ENCODE assay signal across 23 mouse cellular contexts in the genomic region with DNA sequence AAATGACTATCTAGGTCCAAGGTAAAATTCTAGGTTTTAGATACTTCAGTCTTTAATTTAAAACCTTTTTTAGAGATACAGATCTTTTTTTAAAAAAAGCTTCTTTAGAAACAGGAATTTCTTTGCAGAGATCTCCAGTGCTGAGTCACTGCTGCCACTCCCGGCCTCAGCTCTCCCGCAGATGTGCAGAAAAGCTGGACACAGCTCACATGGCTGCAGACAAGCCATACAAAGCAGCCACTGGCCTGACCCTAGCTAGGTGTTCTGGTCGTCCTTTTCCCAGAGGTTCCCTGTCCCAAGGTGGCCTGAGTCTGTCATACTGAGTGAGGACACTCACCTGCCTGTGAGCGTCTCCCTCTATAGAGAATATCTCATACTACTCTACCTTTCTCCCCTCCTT.
A peak's percentile ranks its signal among the peaks of the same experiment; 100 is the strongest.
DNase-seq lines count a peak whose midpoint lies in the region; ATAC-seq and TF ChIP-seq lines count a peak whose summit lies in the region.
"Had no signal": no experiment of that assay in that cellular context is flagged by ENCODE, and none has a peak within 500 bp of the region (broad histone marks: within the 10 kb centered on the region; RNA-seq: fewer than 3 reads in every experiment).

No protein-coding gene starts in this region.

- WGBS in intestine, postnatal 0 days, result 39% methylated on average over 4 of the region's 4 CpGs
- WGBS in forebrain, embryonic 14.5 days, result 87% methylated on average over 4 of the region's 4 CpGs

- no peak for TF ChIP-seq CTCF in left cerebral cortex, adult 2 months (IDR thresholded peaks at IDR 0.05)
- no peak for TF ChIP-seq CTCF in embryonic fibroblast, embryonic 13.5 days (IDR thresholded peaks at IDR 0.05; ENCODE audit: borderline replicate concordance, insufficient read depth, low read length)
- no peak for TF ChIP-seq CTCF in intestine, postnatal 0 days (IDR thresholded peaks at IDR 0.05; ENCODE audit: low read depth)

- no peak for ATAC-seq in intestine, postnatal 0 days
- no peak for ATAC-seq in forebrain, embryonic 14.5 days
- ATAC-seq: forebrain, embryonic 16.5 days; hindbrain, embryonic 16.5 days had no signal

- no peak for TF ChIP-seq POLR2A in embryonic fibroblast, embryonic 13.5 days (IDR thresholded peaks at IDR 0.05; ENCODE audit: low read depth, low read length)

- no peaks in the 10 kb centered on the region for H3K27me3 ChIP-seq in intestine, postnatal 0 days (replicated peaks; ENCODE audit: control insufficient read depth, insufficient read depth, low read length)
- H3K27me3 ChIP-seq in forebrain, embryonic 14.5 days (replicated peaks; ENCODE audit: control insufficient read depth, insufficient read depth, low read length), result no peaks in the 10 kb centered on the region
- H3K27me3 ChIP-seq: CH12.LX; heart, embryonic 13.5 days; hindbrain, embryonic 12.5 days had no signal

- no peak overlapping the region for H3K9ac ChIP-seq in intestine, postnatal 0 days (ENCODE audit: low read depth, low read length)
- H3K9ac ChIP-seq in forebrain, embryonic 14.5 days (ENCODE audit: low read length), result no peak overlapping the region
- H3K9ac ChIP-seq: heart, embryonic 13.5 days; hindbrain, embryonic 12.5 days had no signal

- peaks cover 35% of the 10 kb centered on the region for H3K36me3 ChIP-seq in intestine, postnatal 0 days (ENCODE audit: control insufficient read depth, insufficient read depth)
- H3K36me3 ChIP-seq in forebrain, embryonic 14.5 days (ENCODE audit: control insufficient read depth, insufficient read depth, low read length), result peaks cover 38% of the 10 kb centered on the region

- peaks cover 10% of the 10 kb centered on the region for H3K4me1 ChIP-seq in embryonic fibroblast, embryonic 13.5 days (ENCODE audit: control insufficient read depth, insufficient read depth, low read length)
- H3K4me1 ChIP-seq in intestine, postnatal 0 days (replicated peaks; ENCODE audit: control insufficient read depth, insufficient read depth, low read length), result no peaks in the 10 kb centered on the region
- H3K4me1 ChIP-seq in forebrain, embryonic 14.5 days (ENCODE audit: control insufficient read depth, insufficient read depth, low read length), result no peaks in the 10 kb centered on the region
- H3K4me1 ChIP-seq: embryonic facial prominence, embryonic 10.5 days had no signal

- intact Hi-C loops in left cerebral cortex, adult 2 months (cut with DNase I), result no loop called here
- intact Hi-C loops in left cerebral cortex, postnatal 14 days (cut with DNase I), result no loop called here

- H3K27ac ChIP-seq in left cerebral cortex, adult 2 months, result peak overlapping the region; percentile 53
- H3K27ac ChIP-seq in embryonic fibroblast, embryonic 13.5 days (ENCODE audit: insufficient read depth, low read length), result peak overlapping the region; percentile 62
- peak overlapping the region; percentile 65 for H3K27ac ChIP-seq in intestine, postnatal 0 days (ENCODE audit: low read depth, low read length)
- H3K27ac ChIP-seq in forebrain, embryonic 14.5 days (ENCODE audit: low read depth, low read length), result no peak overlapping the region
- H3K27ac ChIP-seq: embryonic facial prominence, embryonic 10.5 days; gastrocnemius, adult 2 months; heart, embryonic 13.5 days; hindbrain, embryonic 12.5 days had no signal

- DNase-seq in adrenal gland, postnatal 25 days, result peak; percentile 9
- DNase-seq in adrenal gland, postnatal 36 days, result no peak
- DNase-seq in left cerebral cortex, adult 2 months (ENCODE audit: extremely low spot score in 1 of 2, low spot score in 2 of 2), result no peak
- no peak for DNase-seq in left cerebral cortex, postnatal 14 days (ENCODE audit: low spot score in 2 of 2)
- DNase-seq in cerebellum, adult 11 months, result no peak
- DNase-seq in forebrain, embryonic 14.5 days (ENCODE audit: low spot score), result no peak
- DNase-seq: adrenal gland, postnatal 10 days; cerebellum, adult 11-12 months; cerebellum, adult 9-10 months; cerebellum, postnatal 36 days; gastrocnemius, adult 2 months; gastrocnemius, postnatal 25 days; heart, postnatal 4 days; kidney, adult 9 months had no signal

- no peaks in the 10 kb centered on the region for H3K9me3 ChIP-seq in intestine, postnatal 0 days (ENCODE audit: control insufficient read depth)
- no peaks in the 10 kb centered on the region for H3K9me3 ChIP-seq in forebrain, embryonic 14.5 days (replicated peaks; ENCODE audit: control insufficient read depth, low read length)
- H3K9me3 ChIP-seq: embryonic facial prominence, embryonic 10.5 days; heart, embryonic 13.5 days; hindbrain, embryonic 12.5 days had no signal

- H3K4me2 ChIP-seq in intestine, postnatal 0 days (replicated peaks; ENCODE audit: low read depth), result no peak overlapping the region
- no peak overlapping the region for H3K4me2 ChIP-seq in forebrain, embryonic 14.5 days (ENCODE audit: low read length)
- H3K4me2 ChIP-seq: heart, embryonic 13.5 days; hindbrain, embryonic 12.5 days had no signal

- no peak overlapping the region for H3K4me3 ChIP-seq in left cerebral cortex, adult 2 months
- no peak overlapping the region for H3K4me3 ChIP-seq in embryonic fibroblast, embryonic 13.5 days (ENCODE audit: insufficient read depth, low read length)
- no peak overlapping the region for H3K4me3 ChIP-seq in intestine, postnatal 0 days (ENCODE audit: low read depth, low read length)
- H3K4me3 ChIP-seq in forebrain, embryonic 14.5 days (ENCODE audit: low read depth, low read length), result no peak overlapping the region
- H3K4me3 ChIP-seq: embryonic facial prominence, embryonic 10.5 days; erythroblast, embryonic 14.5 days; gastrocnemius, adult 2 months; heart, embryonic 13.5 days; hindbrain, embryonic 12.5 days had no signal
